Mouse (Mus musculus) heart, postnatal 14 days (tissue): ENCODE measurements at regions not wholly inside any gene's neighbourhood (a gene's known extent, or its start where the extent isn't known, plus 50 kb on each side); places are given as distances from the start of the nearest gene placed in this dataset.

Experiments
- DNase-seq, 2 experiments: peaks; one replicate each; pipeline ENCODE4 v3.0.0; 2021 to 2022
- intact Hi-C: fragments of 180-260 bp; cut with DNase I; formaldehyde crosslinking; loops from one replicate; pipeline ENCODE4 v1.15.1; 2025

DNA sequence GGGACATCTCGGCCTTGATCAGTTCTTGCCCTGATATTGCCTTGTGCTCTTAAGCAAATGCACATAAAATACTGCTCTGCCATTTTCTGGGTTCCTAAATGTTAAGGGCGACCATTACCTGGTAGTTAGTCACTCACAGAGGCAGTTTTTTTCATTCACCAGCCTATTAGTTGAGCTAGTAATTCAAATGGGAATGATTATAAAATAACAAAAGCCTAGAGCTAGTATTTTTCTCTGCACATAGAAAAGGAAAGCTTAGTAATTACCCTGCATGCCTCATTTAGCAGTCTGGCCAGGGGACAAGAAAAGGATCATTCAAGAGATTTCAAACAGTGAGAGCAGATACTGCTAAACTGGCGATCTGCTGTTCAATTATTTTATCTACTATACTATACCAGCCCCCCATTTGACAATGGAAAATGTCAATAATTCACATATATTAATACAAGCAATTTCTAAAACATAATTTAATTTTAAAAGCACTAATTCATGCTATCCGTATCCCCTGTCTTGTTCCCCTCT is 645.1 kb downstream of the Pdha2 start:
- DNase-seq = no peak

DNA sequence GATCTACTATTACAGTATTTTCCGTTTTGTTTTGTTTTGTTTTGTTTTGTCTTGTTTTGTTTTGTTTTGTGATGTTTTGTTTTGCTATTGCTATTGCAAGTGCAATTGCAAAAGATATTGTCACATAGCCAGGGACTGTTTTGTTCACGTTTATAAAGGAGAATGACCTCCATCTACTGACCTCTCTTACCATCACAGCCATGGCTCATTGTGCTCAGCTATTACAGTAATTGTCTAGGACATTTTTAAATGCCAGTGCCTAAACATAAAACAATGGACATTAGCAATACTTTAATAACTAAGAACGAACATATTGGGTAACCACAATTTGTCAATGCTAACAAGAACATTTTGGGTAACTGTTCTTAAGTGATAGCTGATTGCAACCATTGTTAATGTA is 657.4 kb downstream of the Pdha2 start:
- no peak for DNase-seq
- intact Hi-C loops = no loop called here

More for the DNA sequence above, 645.1 kb downstream of the Pdha2 start:
- intact Hi-C loops = no loop called here

DNA sequence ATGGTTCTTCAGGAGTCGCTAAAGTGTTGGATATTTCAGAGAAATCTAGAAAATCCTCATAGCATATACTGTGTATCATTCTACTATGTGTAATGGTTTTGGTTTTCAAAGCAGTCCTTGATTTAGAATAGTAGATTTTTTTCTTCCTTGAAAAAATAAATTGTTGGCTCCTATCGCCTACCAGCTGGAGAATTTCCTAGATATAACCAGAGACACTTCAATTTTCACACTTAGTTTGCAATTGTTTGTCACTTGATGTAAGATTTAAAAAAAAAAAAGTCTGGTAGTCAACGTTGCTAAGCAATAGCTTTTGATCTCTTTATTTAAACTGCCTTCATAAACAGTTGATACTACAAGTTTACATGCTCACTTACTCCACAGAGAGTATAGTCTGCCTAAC is 663.7 kb downstream of the Pdha2 start:
- no peak for DNase-seq
- intact Hi-C loops = no loop called here

DNA sequence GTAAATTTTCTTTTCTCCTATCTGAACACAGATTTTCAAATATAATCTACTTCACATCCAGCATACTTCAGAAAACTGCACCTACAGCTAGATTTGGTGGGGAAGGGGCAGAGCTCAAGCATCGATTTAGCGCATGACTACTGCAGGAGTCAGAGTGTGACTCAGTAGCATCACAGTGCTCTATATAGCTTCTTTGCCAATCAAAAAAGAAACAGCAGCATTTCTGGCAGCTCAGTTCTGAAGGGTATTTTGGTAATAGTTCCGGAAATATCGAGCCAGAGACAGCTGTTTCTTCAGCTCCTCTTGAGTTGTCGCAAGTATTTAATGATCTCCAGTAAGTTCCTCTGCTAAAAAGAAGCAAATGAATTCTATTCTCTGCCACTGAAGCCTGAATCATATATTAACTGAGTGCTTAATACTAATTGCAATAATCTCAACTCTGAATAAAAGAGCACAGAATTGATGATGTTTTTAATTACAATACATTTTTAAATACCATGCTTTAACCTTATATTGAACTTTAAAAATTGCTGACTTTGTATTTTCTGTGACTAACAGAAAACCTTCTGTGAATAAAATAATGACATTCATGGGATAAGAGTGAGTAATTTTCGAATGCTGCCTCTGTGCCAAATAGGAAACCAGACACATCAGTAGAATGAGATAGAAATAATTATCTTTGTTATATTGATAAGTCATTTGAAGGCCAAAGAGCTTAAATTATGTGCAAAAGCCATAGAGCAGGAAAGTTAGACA is 680.2 kb downstream of the Pdha2 start:
- DNase-seq = no peak
- intact Hi-C loops = no loop called here

DNA sequence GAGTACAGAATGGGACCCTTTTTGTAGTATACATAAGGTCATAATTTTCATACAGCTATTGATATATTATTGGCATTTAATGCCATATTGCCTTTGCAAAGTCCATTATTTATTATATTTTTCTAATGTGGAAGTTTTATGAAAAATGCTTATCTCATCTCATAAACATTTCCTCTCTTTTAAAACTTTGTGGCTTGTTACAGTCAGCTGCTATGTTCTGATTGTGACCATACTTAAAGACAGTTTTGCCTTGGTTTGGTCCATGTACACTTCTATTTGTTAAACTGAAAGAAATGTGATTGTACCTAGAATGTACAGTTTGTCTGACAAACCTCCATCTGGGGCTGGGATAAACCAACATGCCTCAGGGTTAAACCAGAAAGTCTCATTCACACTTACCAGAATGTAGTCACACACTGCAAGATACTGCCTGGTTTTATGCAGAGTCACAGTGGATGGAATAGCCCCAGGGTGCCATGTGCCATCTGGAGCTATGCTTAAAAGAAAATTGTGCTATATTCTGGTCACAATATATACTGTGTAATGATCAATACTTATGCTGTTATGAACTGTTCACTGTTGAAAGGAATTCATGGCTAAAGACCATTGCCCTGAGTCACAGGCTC is 690.4 kb downstream of the Pdha2 start:
- no peak for DNase-seq
- intact Hi-C loops = no loop called here

DNA sequence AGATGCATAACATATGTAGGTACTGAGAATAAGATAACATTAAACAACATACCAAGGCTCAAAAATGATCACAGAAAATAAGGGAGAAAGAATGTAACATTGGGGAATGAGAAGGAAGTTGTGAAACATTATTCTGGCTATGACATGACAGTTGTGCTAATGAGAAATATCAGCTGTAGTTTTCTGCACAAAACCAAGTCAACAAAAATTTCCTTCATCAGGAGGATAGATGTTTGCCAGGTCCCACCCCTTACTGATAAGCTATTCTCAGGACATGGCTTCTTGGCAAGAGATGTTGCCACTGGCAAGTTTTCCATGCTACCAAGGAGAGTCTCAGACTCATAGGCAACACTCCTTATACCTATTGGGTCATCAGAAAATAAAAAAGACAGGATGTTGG is 701.3 kb downstream of the Pdha2 start:
- DNase-seq = peak; percentile 7 to 28

DNA sequence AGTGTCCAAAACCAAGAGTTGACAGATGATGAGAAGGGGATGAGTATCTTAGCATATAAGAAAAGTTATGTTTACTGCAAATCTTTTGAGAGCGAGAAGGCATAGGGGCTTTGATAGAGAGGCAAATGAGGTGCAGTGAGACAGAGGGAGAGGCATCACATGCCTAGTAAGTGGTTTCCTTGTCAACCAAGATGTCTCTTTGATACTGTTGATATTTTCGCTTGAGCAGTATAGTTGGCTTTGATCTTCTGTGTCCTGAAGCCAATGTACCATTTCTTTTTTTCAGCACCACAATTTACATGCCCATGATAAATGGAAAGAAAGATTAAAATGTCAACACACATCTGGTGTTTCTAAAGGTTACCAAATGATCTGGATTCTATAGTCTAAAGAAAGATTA is 702.1 kb downstream of the Pdha2 start:
- no peak for DNase-seq
- intact Hi-C loops = no loop called here

More for the DNA sequence above, 701.3 kb downstream of the Pdha2 start:
- intact Hi-C loops = no loop called here

DNA sequence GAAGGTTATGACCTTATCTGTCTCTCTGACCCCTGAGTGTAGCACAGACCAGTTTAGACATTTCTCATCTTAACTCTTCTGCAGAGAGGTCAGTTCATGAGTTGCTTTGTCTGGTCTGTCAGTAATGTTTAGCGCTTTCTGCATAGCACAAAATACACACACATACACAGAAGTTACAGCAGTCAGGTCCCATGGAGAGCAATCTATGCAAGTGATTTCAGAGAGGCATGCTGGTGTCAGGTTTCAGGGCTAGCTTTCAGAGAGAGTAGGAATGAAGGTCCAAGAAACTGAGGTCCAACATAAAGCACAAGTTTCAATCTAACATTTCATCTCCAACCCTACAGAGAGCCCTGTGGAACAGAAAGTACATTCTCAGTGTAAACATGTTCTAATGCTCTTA is 718.0 kb downstream of the Pdha2 start:
- no peak for DNase-seq
- intact Hi-C loops = no loop called here

DNA sequence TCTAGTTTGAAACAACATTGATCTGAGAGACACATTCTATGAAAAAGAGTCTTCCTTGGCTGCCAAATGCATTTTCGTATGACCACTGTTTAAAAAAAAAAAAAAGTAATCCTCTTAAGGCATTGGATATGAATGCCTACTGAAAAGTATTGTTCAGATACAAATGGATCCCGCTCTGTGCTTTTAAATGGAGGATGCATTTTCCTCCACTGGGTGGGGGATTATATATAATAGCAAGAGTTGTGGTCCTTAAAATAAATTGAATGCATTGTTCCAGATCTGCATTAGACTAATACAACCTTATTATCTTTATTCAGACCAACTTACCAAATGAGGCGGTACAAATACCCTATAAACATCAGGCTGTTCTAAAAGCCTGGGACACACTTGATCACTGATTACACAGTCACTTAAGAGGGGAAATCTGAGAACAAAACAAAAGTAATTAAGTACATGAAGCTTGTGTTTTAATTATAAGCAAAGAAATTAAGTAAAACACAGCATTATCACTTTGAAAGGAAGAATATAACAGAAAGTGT is 734.4 kb downstream of the Pdha2 start:
- intact Hi-C loops = no loop called here
- no peak for DNase-seq

DNA sequence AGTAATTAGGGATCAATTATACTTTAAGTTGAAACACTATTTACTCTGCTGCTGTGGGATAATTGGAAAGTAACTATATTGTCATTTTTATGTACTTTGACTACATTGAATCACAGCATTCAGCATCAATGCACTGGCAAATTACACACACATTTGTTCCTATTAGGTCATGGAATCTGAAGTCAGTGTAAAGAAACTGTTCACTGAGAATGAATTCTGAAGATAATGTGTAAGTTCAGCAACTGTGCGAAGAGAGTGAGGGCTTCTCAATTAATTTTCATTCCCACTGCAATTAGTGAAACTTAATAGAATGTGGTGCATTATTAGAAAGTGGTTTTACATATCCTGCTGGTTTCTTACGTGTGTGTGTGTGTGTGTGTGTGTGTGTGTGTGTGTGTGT is 735.6 kb downstream of the Pdha2 start:
- intact Hi-C loops = no loop called here
- no peak for DNase-seq

DNA sequence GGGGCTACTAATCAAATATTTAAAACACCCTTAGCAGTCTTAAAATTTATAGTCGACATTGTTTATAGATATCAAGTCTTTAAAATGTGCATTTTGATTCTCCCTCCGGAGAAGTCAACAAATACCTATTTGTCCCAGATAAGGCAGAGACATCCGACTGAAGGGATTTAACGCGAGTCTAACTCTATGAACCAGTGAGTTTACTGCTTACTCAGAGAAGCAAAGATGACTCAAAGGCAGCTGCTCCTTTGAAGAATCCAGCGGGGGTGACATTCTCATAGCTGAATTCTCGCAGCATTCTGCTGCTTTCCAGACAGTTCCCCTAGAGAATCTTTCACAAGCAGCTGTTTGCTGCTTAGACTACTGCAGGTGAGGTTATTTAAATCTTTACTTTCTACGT is 759.6 kb downstream of the Pdha2 start:
- intact Hi-C loops = no loop called here
- DNase-seq = no peak

DNA sequence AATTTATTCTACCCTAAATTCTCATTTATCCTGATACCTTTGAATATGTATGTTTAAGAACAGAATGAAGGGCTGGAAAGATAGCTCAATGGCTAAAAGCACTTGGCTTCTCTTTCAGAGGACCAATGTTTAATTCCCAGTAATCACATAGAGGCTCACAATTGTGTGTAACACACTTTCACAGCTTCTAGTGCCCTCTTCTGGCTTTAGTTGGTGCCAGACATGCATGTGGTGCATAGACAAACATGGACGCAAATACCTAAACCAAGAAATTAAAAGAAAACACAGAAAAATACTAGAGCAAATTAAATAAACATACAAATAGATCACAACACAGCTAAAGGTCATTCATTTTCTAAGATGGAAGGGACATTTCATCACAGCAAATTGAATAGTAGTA is 761.0 kb downstream of the Pdha2 start:
- intact Hi-C loops = no loop called here
- no peak for DNase-seq

DNA sequence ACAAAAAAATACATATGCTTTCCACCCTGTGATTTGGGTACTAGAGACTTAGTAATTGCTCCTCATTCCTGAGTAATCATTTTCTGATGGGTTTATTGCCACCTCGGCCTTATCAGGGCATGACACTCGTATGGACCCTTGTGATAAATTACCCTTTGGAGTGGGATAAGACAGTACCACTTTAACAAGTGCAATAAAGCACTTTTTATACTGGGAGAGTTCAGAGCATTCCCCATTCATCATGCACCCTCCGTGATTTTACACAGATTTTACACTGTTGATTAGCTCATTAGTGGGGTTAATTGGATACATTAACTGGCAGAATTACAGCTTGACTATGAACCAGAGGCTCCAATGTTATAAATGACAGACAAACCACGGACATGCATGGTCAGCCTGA is 802.9 kb downstream of the Pdha2 start:
- DNase-seq = no peak
- intact Hi-C loops = no loop called here
